Mouse (Mus musculus): ENCODE measurements around the gene Gm9495.

DNA sequence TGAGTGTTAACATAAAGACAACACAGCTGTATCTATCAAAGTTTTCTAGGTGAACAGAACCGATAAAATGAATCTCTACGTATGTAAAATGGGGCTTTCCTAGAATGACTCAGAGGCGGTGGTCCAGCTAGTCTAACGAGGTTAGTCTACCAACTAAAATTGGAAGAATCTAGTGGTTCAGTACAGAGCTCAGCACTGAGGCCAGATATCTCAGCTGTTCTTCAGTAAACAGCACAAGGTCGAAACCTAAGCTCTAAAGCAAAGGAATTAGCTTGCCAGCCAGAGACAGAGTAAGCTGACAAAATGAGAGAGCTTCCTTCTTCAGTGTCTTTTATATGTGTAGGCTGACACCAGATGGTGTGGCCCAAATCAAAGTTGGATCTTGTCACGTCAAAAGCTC, 57.2 kb downstream of the Gm9495 start:
- no peak for TF ChIP-seq CTCF (IDR thresholded peaks at IDR 0.05)
- TF ChIP-seq EP300 (IDR thresholded peaks at IDR 0.05): no peak
